Mouse (Mus musculus): ENCODE results near the gene Nol10.
"Not testable (repeated sequence)": the region's sequence is repeated elsewhere in the genome, so short reads cannot be mapped to it uniquely, and the experiment has no call there.

Gene Nol10

GRCm38 (mm10) chr12:17459223-17459622 is 111.0 kb downstream of the Nol10 start:
- DNase-seq (ENCODE audit: inconsistent ontology term) = not testable (repeated sequence)

GRCm38 (mm10) chr12:17463706-17464105 is 115.4 kb downstream of the Nol10 start:
- DNase-seq (ENCODE audit: inconsistent ontology term) = no peak

- DNase-seq (ENCODE audit: inconsistent ontology term) = not testable (repeated sequence)
These were observed 116.3 kb downstream of the Nol10 start for GRCm38 (mm10) chr12:17464550-17464949.

GRCm38 (mm10) chr12:17466791-17467190 is 118.5 kb downstream of the Nol10 start:
- no peak for DNase-seq (ENCODE audit: inconsistent ontology term)

GRCm38 (mm10) chr12:17468359-17468758 is 120.1 kb downstream of the Nol10 start:
- no peak for DNase-seq (ENCODE audit: inconsistent ontology term)

GRCm38 (mm10) chr12:17469869-17470268 is 121.6 kb downstream of the Nol10 start:
- no peak for DNase-seq (ENCODE audit: inconsistent ontology term)

- not testable (repeated sequence) for DNase-seq (ENCODE audit: inconsistent ontology term)
These were observed 122.3 kb downstream of the Nol10 start for GRCm38 (mm10) chr12:17470528-17470927.

- DNase-seq (ENCODE audit: inconsistent ontology term) = no peak
These were observed 123.1 kb downstream of the Nol10 start for GRCm38 (mm10) chr12:17471405-17471804.

GRCm38 (mm10) chr12:17473128-17473527 is 124.9 kb downstream of the Nol10 start:
- no peak for DNase-seq (ENCODE audit: inconsistent ontology term)

GRCm38 (mm10) chr12:17473862-17474261 is 125.6 kb downstream of the Nol10 start:
- DNase-seq (ENCODE audit: inconsistent ontology term) = no peak

GRCm38 (mm10) chr12:17474681-17475080 is 126.4 kb downstream of the Nol10 start:
- no peak for DNase-seq (ENCODE audit: inconsistent ontology term)

GRCm38 (mm10) chr12:17475146-17475545 is 126.9 kb downstream of the Nol10 start:
- DNase-seq (ENCODE audit: inconsistent ontology term) = no peak

- no peak for DNase-seq (ENCODE audit: inconsistent ontology term)
These were observed 129.9 kb downstream of the Nol10 start for GRCm38 (mm10) chr12:17478196-17478595.

- DNase-seq (ENCODE audit: inconsistent ontology term) = no peak
These were observed 130.6 kb downstream of the Nol10 start for GRCm38 (mm10) chr12:17478856-17479255.
